Mouse (Mus musculus) limb, embryonic 14.5 days (tissue): ENCODE measurements around the gene Spata4. TPM values are rescaled to one million over a fixed set of nuclear protein-coding genes. Genes with fewer than 3 reads are reported as not detected.
"Not testable (repeated sequence)": the region's sequence is repeated elsewhere in the genome, so short reads cannot be mapped to it uniquely, and the experiment has no call there.

Source experiments
- ATAC-seq: fragments of 200-750 bp; cut with Nextera tagmentation; 2 replicates; pipeline ENCODE4 v1.8.0; 2017; ENCODE audit warnings: low read depth, moderate number of reproducible peaks, moderate TSS enrichment; ENCODE audit not compliant: low FRiP score
- DNase-seq: peaks from one replicate; pipeline ENCODE4 v3.0.0-alpha.2; 2015; ENCODE audit warnings: low spot score
- H3K27ac ChIP-seq: fragments of 300-500 bp; sonication (generic); replicated peaks from 2 replicates; pipeline ENCODE4 v1.5.1; 2014; ENCODE audit warnings: low read depth, mild to moderate bottlenecking, low read length, moderate library complexity, mixed read lengths
- H3K27me3 ChIP-seq: fragments of 300-500 bp; sonication (generic); 2 replicates; pipeline ENCODE4 v1.6.1; 2014; ENCODE audit warnings: low read length, mixed read lengths; ENCODE audit not compliant: control insufficient read depth, insufficient read depth
- H3K36me3 ChIP-seq: fragments of 300-500 bp; sonication (generic); 2 replicates; pipeline ENCODE4 v1.6.1; 2014; ENCODE audit warnings: mild to moderate bottlenecking, low read length, moderate library complexity, mixed read lengths; ENCODE audit not compliant: control insufficient read depth, insufficient read depth
- H3K4me1 ChIP-seq: fragments of 300-500 bp; sonication (generic); 2 replicates; pipeline ENCODE4 v1.6.1; 2014; ENCODE audit warnings: antibody characterized with exemption, low read length, mixed read lengths; ENCODE audit not compliant: control insufficient read depth, insufficient read depth
- H3K4me2 ChIP-seq: fragments of 300-500 bp; sonication (generic); replicated peaks from 2 replicates; pipeline ENCODE4 v1.6.1; 2014; ENCODE audit warnings: low read depth, mild to moderate bottlenecking, low read length, moderate library complexity; ENCODE audit not compliant: severe bottlenecking
- H3K4me3 ChIP-seq: fragments of 300-500 bp; sonication (generic); replicated peaks from 2 replicates; pipeline ENCODE4 v1.5.1; 2014; ENCODE audit warnings: low read length
- H3K9ac ChIP-seq: fragments of 300-500 bp; sonication (generic); 2 replicates; pipeline ENCODE4 v1.6.1; 2014; ENCODE audit warnings: mild to moderate bottlenecking, low read depth, low read length, moderate library complexity; ENCODE audit not compliant: severe bottlenecking
- H3K9me3 ChIP-seq: fragments of 300-500 bp; sonication (generic); 2 replicates; pipeline ENCODE4 v1.6.1; 2016; ENCODE audit warnings: low read length; ENCODE audit not compliant: control insufficient read depth
- POLR2A ChIP-seq: fragments of 200-500 bp; IDR thresholded peaks from 2 replicates; pipeline ENCODE4 v1.8.0; 2012; ENCODE audit warnings: inconsistent platforms, mild to moderate bottlenecking, moderate library complexity, borderline replicate concordance; ENCODE audit not compliant: insufficient read depth, insufficient read length; ENCODE audit errors: extremely low read depth
- WGBS: fragments of 180-500 bp; shearing (Covaris S2); extraction: QIAGEN DNeasy Blood & Tissue Kit; methylation state at CpG from one replicate; pipeline ENCODE4 v1.1.7; 2014; 5-methylcytosine and 5-hydroxymethylcytosine counted together
- polyA plus RNA-seq, 2 experiments: library from polyadenylated mRNA; depleted of rRNA in 1 of 2; stranded (reverse) in 1 of 2; unstranded in 1 of 2; fragments of >200 nt; fragmentation: Nextera tagmentation in 1 of 2; extraction: Ambion mirVana in 1 of 2; gene quantifications; 2 replicates each; pipeline versions ENCODE4 v1.2.1 to v1.2.3; 2012 to 2014

Gene Spata4
- polyA plus RNA-seq, 2 experiments, result not detected

- Histone ChIP-seq H3K4me3 (no peak overlapping the region), H3K9me3 (no peaks in the 10 kb centered on the region), H3K27me3 (no peaks in the 10 kb centered on the region), H3K9ac (no peak overlapping the region), H3K4me1 (peaks cover 4% of the 10 kb centered on the region), H3K36me3 (no peaks in the 10 kb centered on the region), H3K4me2 (no peak overlapping the region), H3K27ac (no peak overlapping the region)
- TF ChIP-seq POLR2A, result no peak
- no peak for DNase-seq
- WGBS, result 56% methylated on average over 2 of the region's 2 CpGs
- ATAC-seq, result no peak
Measured at GRCm38 (mm10) chr8:54596051-54596450, 4.5 kb upstream of the Spata4 start.

- 73% methylated on average over 2 of the region's 2 CpGs for WGBS
- ATAC-seq (no peak), DNase-seq (no peak)
- Histone ChIP-seq H3K36me3 (no peaks in the 10 kb centered on the region), H3K4me1 (peaks cover 4% of the 10 kb centered on the region), H3K4me2 (no peak overlapping the region), H3K9me3 (no peaks in the 10 kb centered on the region), H3K4me3 (no peak overlapping the region), H3K27ac (no peak overlapping the region), H3K9ac (no peak overlapping the region), H3K27me3 (no peaks in the 10 kb centered on the region)
- no peak for TF ChIP-seq POLR2A
Measured at GRCm38 (mm10) chr8:54596940-54597339, 3.6 kb upstream of the Spata4 start.

GRCm38 (mm10) chr8:54597386-54597785 lies 3.2 kb upstream of the Spata4 start:
- Histone ChIP-seq H3K9me3 (no peaks in the 10 kb centered on the region), H3K4me2 (no peak overlapping the region), H3K36me3 (no peaks in the 10 kb centered on the region), H3K9ac (no peak overlapping the region), H3K4me1 (peaks cover 4% of the 10 kb centered on the region), H3K27ac (no peak overlapping the region), H3K4me3 (no peak overlapping the region), H3K27me3 (no peaks in the 10 kb centered on the region)
- ATAC-seq (no peak), DNase-seq (no peak)
- WGBS, result 84% methylated on average over 2 of the region's 2 CpGs
- no peak for TF ChIP-seq POLR2A

- no peak overlapping the region for H3K4me2 ChIP-seq
- no peak for ATAC-seq
Measured at GRCm38 (mm10) chr8:54603440-54603839, 2.9 kb downstream of the Spata4 start.

GRCm38 (mm10) chr8:54609336-54609735 lies 8.8 kb downstream of the Spata4 start:
- ATAC-seq (no peak), DNase-seq (no peak)
- H3K4me3 ChIP-seq, result no peak overlapping the region
- H3K4me2 ChIP-seq, result no peak overlapping the region
- no peak overlapping the region for H3K9ac ChIP-seq
- H3K36me3 ChIP-seq, result no peaks in the 10 kb centered on the region
- H3K4me1 ChIP-seq, result no peaks in the 10 kb centered on the region
- no peak overlapping the region for H3K27ac ChIP-seq
- WGBS, result 84% methylated on average over 2 of the region's 2 CpGs
- no peaks in the 10 kb centered on the region for H3K9me3 ChIP-seq
- no peak for TF ChIP-seq POLR2A
- H3K27me3 ChIP-seq, result no peaks in the 10 kb centered on the region

More at GRCm38 (mm10) chr8:54603440-54603839, 2.9 kb downstream of the Spata4 start:
- no peak for DNase-seq
- Histone ChIP-seq H3K4me1 (peaks cover 4% of the 10 kb centered on the region), H3K9me3 (no peaks in the 10 kb centered on the region), H3K36me3 (no peaks in the 10 kb centered on the region), H3K9ac (no peak overlapping the region), H3K27me3 (no peaks in the 10 kb centered on the region), H3K27ac (no peak overlapping the region), H3K4me3 (no peak overlapping the region)
- TF ChIP-seq POLR2A, result no peak
- 76% methylated on average over 4 of the region's 4 CpGs for WGBS

GRCm38 (mm10) chr8:54610238-54610637 lies 9.7 kb downstream of the Spata4 start:
- DNase-seq (no peak), ATAC-seq (no peak)
- Histone ChIP-seq H3K9ac (no peak overlapping the region), H3K4me3 (no peak overlapping the region), H3K27me3 (no peaks in the 10 kb centered on the region), H3K4me2 (no peak overlapping the region), H3K36me3 (no peaks in the 10 kb centered on the region), H3K27ac (no peak overlapping the region), H3K9me3 (no peaks in the 10 kb centered on the region), H3K4me1 (no peaks in the 10 kb centered on the region)
- TF ChIP-seq POLR2A, result no peak
- 70% methylated on average over 4 of the region's 4 CpGs for WGBS

GRCm38 (mm10) chr8:54616710-54617109 lies 16.1 kb downstream of the Spata4 start:
- H3K27me3 ChIP-seq, H3K4me3 ChIP-seq, H3K4me1 ChIP-seq, H3K4me2 ChIP-seq, DNase-seq, ATAC-seq, H3K27ac ChIP-seq, H3K9me3 ChIP-seq, H3K9ac ChIP-seq, H3K36me3 ChIP-seq: not testable (repeated sequence)
- WGBS, result 85% methylated on average over 17 of the region's 17 CpGs
